Mouse (Mus musculus): ENCODE measurements around the gene Ncdn. TPM values are rescaled to one million over a fixed set of nuclear protein-coding genes. Genes with fewer than 3 reads are reported as not detected.
A peak's percentile ranks its signal among the peaks of the same experiment; 100 is the strongest.

Ncdn gene
- polyA plus RNA-seq, 1 experiment from 2014 or later, result 8.8 TPM

- Histone ChIP-seq H3K9ac (no peak overlapping the region), H3K27me3 (peaks cover 50% of the 10 kb centered on the region), H3K4me2 (no peak overlapping the region), H3K9me3 (replicated peaks) (no peaks in the 10 kb centered on the region), H3K4me1 (replicated peaks) (peaks cover 17% of the 10 kb centered on the region), H3K36me3 (peaks cover 11% of the 10 kb centered on the region), H3K4me3 (replicated peaks) (no peak overlapping the region), H3K27ac (no peak overlapping the region)
- no peak for ATAC-seq (ENCODE audit: low read depth)
- DNase-seq, result no peak
- WGBS (ENCODE audit: insufficient replicate concordance), result 38% methylated on average over 10 of the region's 10 CpGs
Measured at GRCm38 (mm10) chr4:126739966-126740676, 13.1 kb downstream of the Ncdn start.

- Histone ChIP-seq H3K4me1 (replicated peaks) (peaks cover 15% of the 10 kb centered on the region), H3K4me3 (replicated peaks) (peak within 1 kb of the TSS; percentile 39), H3K4me2 (peak within 1 kb of the TSS; percentile 45), H3K27ac (no peak within 1 kb of the TSS), H3K9me3 (replicated peaks) (no peaks in the 10 kb centered on the region), H3K27me3 (peaks cover 91% of the 10 kb centered on the region), H3K36me3 (no peaks in the 10 kb centered on the region), H3K9ac (no peak within 1 kb of the TSS)
- WGBS (ENCODE audit: insufficient replicate concordance), result 3% methylated on average over 32 of the region's 32 CpGs
- ATAC-seq (ENCODE audit: low read depth) (no peak), DNase-seq (no peak)
Measured at GRCm38 (mm10) chr4:126736001-126736414, 17.2 kb downstream of the Ncdn start, which contains the start of gene Tfap2e. Tfap2e (minus strand) TSS chr4:126736240.

GRCm38 (mm10) chr4:126735382-126736000 is 17.7 kb downstream of the Ncdn start:
- no peaks in the 10 kb centered on the region for H3K36me3 ChIP-seq
- peaks cover 14% of the 10 kb centered on the region for H3K4me1 ChIP-seq (replicated peaks)
- H3K4me2 ChIP-seq, result peak overlapping the region; percentile 45
- no peaks in the 10 kb centered on the region for H3K9me3 ChIP-seq (replicated peaks)
- DNase-seq, result no peak
- no peak; the same call in 1 of the 2 replicates for ATAC-seq (ENCODE audit: low read depth)
- H3K27ac ChIP-seq, result no peak overlapping the region
- peak overlapping the region; percentile 39 for H3K4me3 ChIP-seq (replicated peaks)
- WGBS (ENCODE audit: insufficient replicate concordance), result 3% methylated on average over 52 of the region's 62 CpGs
- no peak overlapping the region for H3K9ac ChIP-seq
- peaks cover 96% of the 10 kb centered on the region for H3K27me3 ChIP-seq

- no peak for ATAC-seq (ENCODE audit: low read depth)
- Histone ChIP-seq H3K36me3 (no peaks in the 10 kb centered on the region), H3K27me3 (peaks cover 100% of the 10 kb centered on the region), H3K9ac (no peak overlapping the region), H3K4me3 (replicated peaks) (peak overlapping the region; percentile 39), H3K27ac (no peak overlapping the region), H3K4me2 (peak overlapping the region; percentile 45), H3K4me1 (replicated peaks) (peaks cover 14% of the 10 kb centered on the region), H3K9me3 (replicated peaks) (no peaks in the 10 kb centered on the region)
- DNase-seq, result no peak
- 5% methylated on average over 51 of the region's 51 CpGs for WGBS (ENCODE audit: insufficient replicate concordance)
Measured at GRCm38 (mm10) chr4:126734700-126735381, 18.4 kb downstream of the Ncdn start.

- no peaks in the 10 kb centered on the region for H3K9me3 ChIP-seq (replicated peaks)
- H3K36me3 ChIP-seq, result no peaks in the 10 kb centered on the region
- no peak overlapping the region for H3K4me2 ChIP-seq
- H3K4me3 ChIP-seq (replicated peaks), result no peak overlapping the region
- H3K4me1 ChIP-seq (replicated peaks), result peaks cover 14% of the 10 kb centered on the region
- WGBS (ENCODE audit: insufficient replicate concordance), result 4% methylated on average over 16 of the region's 16 CpGs
- no peak overlapping the region for H3K9ac ChIP-seq
- peaks cover 100% of the 10 kb centered on the region for H3K27me3 ChIP-seq
- ATAC-seq (ENCODE audit: low read depth), result no peak
- no peak for DNase-seq
- no peak overlapping the region for H3K27ac ChIP-seq
Measured at GRCm38 (mm10) chr4:126734001-126734603, 19.1 kb downstream of the Ncdn start.

GRCm38 (mm10) chr4:126732531-126733380 is 20.5 kb downstream of the Ncdn start:
- WGBS (ENCODE audit: insufficient replicate concordance), result 9% methylated on average over 26 of the region's 26 CpGs
- no peak for DNase-seq
- H3K4me3 ChIP-seq (replicated peaks), result no peak overlapping the region

GRCm38 (mm10) chr4:126732111-126732510 is 21.1 kb downstream of the Ncdn start:
- DNase-seq, result no peak
- no peak overlapping the region for H3K4me2 ChIP-seq

More at GRCm38 (mm10) chr4:126732531-126733380, 20.5 kb downstream of the Ncdn start:
- Histone ChIP-seq H3K4me2 (no peak overlapping the region), H3K9ac (no peak overlapping the region), H3K36me3 (no peaks in the 10 kb centered on the region), H3K9me3 (replicated peaks) (no peaks in the 10 kb centered on the region), H3K4me1 (replicated peaks) (peaks cover 14% of the 10 kb centered on the region), H3K27me3 (peaks cover 93% of the 10 kb centered on the region), H3K27ac (no peak overlapping the region)
- ATAC-seq (ENCODE audit: low read depth), result no peak

GRCm38 (mm10) chr4:126707439-126707826 is 45.8 kb downstream of the Ncdn start:
- Histone ChIP-seq H3K9ac (no peak overlapping the region), H3K27me3 (no peaks in the 10 kb centered on the region), H3K9me3 (replicated peaks) (no peaks in the 10 kb centered on the region), H3K4me1 (replicated peaks) (no peaks in the 10 kb centered on the region), H3K36me3 (peaks cover 79% of the 10 kb centered on the region), H3K4me3 (replicated peaks) (no peak overlapping the region), H3K4me2 (no peak overlapping the region), H3K27ac (no peak overlapping the region)
- WGBS (ENCODE audit: insufficient replicate concordance), result 74% methylated on average over 5 of the region's 5 CpGs
- no peak for DNase-seq
- no peak for ATAC-seq (ENCODE audit: low read depth)

More at GRCm38 (mm10) chr4:126732111-126732510, 21.1 kb downstream of the Ncdn start:
- Histone ChIP-seq H3K9me3 (replicated peaks) (no peaks in the 10 kb centered on the region), H3K4me1 (replicated peaks) (peaks cover 14% of the 10 kb centered on the region), H3K27me3 (peaks cover 87% of the 10 kb centered on the region), H3K27ac (no peak overlapping the region), H3K4me3 (replicated peaks) (no peak overlapping the region), H3K36me3 (no peaks in the 10 kb centered on the region), H3K9ac (no peak overlapping the region)
- ATAC-seq (ENCODE audit: low read depth), result no peak
- 7% methylated on average over 18 of the region's 18 CpGs for WGBS (ENCODE audit: insufficient replicate concordance)

- H3K36me3 ChIP-seq, result peaks cover 79% of the 10 kb centered on the region
- H3K9ac ChIP-seq, result no peak overlapping the region
- ATAC-seq (ENCODE audit: low read depth) (no peak), DNase-seq (no peak)
- no peak overlapping the region for H3K4me2 ChIP-seq
- no peak overlapping the region for H3K4me3 ChIP-seq (replicated peaks)
- no peak overlapping the region for H3K27ac ChIP-seq
- H3K27me3 ChIP-seq, result no peaks in the 10 kb centered on the region
- whole genome bisulfite sequencing (ENCODE audit: insufficient replicate concordance), result 80% methylated on average over 12 of the region's 12 CpGs
- no peaks in the 10 kb centered on the region for H3K9me3 ChIP-seq (replicated peaks)
- no peaks in the 10 kb centered on the region for H3K4me1 ChIP-seq (replicated peaks)
Measured at GRCm38 (mm10) chr4:126706630-126707438, 46.4 kb downstream of the Ncdn start.

- Histone ChIP-seq H3K4me2 (no peak overlapping the region), H3K4me3 (replicated peaks) (no peak overlapping the region), H3K27ac (no peak overlapping the region), H3K9me3 (replicated peaks) (no peaks in the 10 kb centered on the region), H3K9ac (no peak overlapping the region), H3K36me3 (peaks cover 51% of the 10 kb centered on the region), H3K4me1 (replicated peaks) (no peaks in the 10 kb centered on the region), H3K27me3 (no peaks in the 10 kb centered on the region)
- WGBS (ENCODE audit: insufficient replicate concordance), result 86% methylated on average over 4 of the region's 4 CpGs
- DNase-seq (no peak), ATAC-seq (ENCODE audit: low read depth) (no peak)
Measured at GRCm38 (mm10) chr4:126696908-126697307, 56.3 kb downstream of the Ncdn start.

All from liver, embryonic 13.5 days (tissue).